Mouse (Mus musculus) kidney, adult 2 months (tissue): Measurements from ENCODE around the gene Neurl4.

Experiments used
- CTCF ChIP-seq: fragments of 200-500 bp; conservative IDR thresholded peaks from 2 replicates; pipeline ENCODE4 v1.5.1; 2011; ENCODE audit warnings: low read depth, mild to moderate bottlenecking, control low read depth, low read length, moderate library complexity, mixed read lengths; ENCODE audit not compliant: insufficient read depth, insufficient read length
- POLR2A ChIP-seq: fragments of 200-500 bp; IDR thresholded peaks from one replicate; pipeline ENCODE4 v1.6.1; 2011; ENCODE audit warnings: low read depth, low read length, control low read depth

GRCm38 (mm10) chr11:69934169-69934568, 33.3 kb downstream of the Neurl4 start:
- TF ChIP-seq CTCF, result peak; percentile 85
- TF ChIP-seq POLR2A, result no peak
